In genomic region chr8:121850436-121850820, GRCm38 (mm10) we compare ENCODE assay signal across 8 mouse cellular contexts. TPM values are rescaled to one million over a fixed set of nuclear protein-coding genes. Genes with fewer than 3 reads are reported as not detected.
DNase-seq lines count a peak whose midpoint lies in the region; ATAC-seq and TF ChIP-seq lines count a peak whose summit lies in the region.

No protein-coding gene starts in this region.

- peaks cover 9% of the 10 kb centered on the region; the same call in 1 of the 2 replicates for H3K27me3 ChIP-seq in lung, embryonic 15.5 days
- H3K27me3 ChIP-seq in intestine, postnatal 0 days (replicated peaks; ENCODE audit: control insufficient read depth, insufficient read depth, low read length): no peaks in the 10 kb centered on the region
- H3K27me3 ChIP-seq in neural tube, embryonic 14.5 days (ENCODE audit: control insufficient read depth, insufficient read depth, low read length): no peaks in the 10 kb centered on the region

- peaks cover 21% of the 10 kb centered on the region for H3K4me1 ChIP-seq in lung, embryonic 15.5 days
- peaks cover 3% of the 10 kb centered on the region; the same call in 1 of the 2 replicates for H3K4me1 ChIP-seq in lung, adult 2 months (ENCODE audit: control insufficient read depth, insufficient read depth, low read length)
- H3K4me1 ChIP-seq in embryonic fibroblast, embryonic 13.5 days (ENCODE audit: control insufficient read depth, insufficient read depth, low read length): peaks cover 3% of the 10 kb centered on the region; the same call in 1 of the 2 replicates
- H3K4me1 ChIP-seq in intestine, postnatal 0 days (replicated peaks; ENCODE audit: control insufficient read depth, insufficient read depth, low read length): no peaks in the 10 kb centered on the region; the same call in 1 of the 2 replicates
- H3K4me1 ChIP-seq in neural tube, embryonic 14.5 days (ENCODE audit: control insufficient read depth, insufficient read depth, low read length): no peaks in the 10 kb centered on the region

- peak overlapping the region; percentile 56 for H3K4me2 ChIP-seq in lung, embryonic 15.5 days
- H3K4me2 ChIP-seq in intestine, postnatal 0 days (replicated peaks; ENCODE audit: low read depth): peak overlapping the region; percentile 61
- H3K4me2 ChIP-seq in neural tube, embryonic 14.5 days (ENCODE audit: low read depth, low read length): peak overlapping the region; percentile 44; the same call in 1 of the 2 replicates

- WGBS in lung, embryonic 15.5 days: 41% methylated on average over 12 of the region's 12 CpGs
- WGBS in lung, adult 2 months: 45% methylated on average over 12 of the region's 12 CpGs
- WGBS in intestine, postnatal 0 days: 45% methylated on average over 12 of the region's 12 CpGs
- 47% methylated on average over 12 of the region's 12 CpGs for WGBS in neural tube, embryonic 14.5 days

- peak overlapping the region; percentile 23; the same call in 1 of the 2 replicates for H3K4me3 ChIP-seq in lung, embryonic 15.5 days
- no peak overlapping the region for H3K4me3 ChIP-seq in lung, adult 2 months (replicated peaks; ENCODE audit: extremely low read depth, low read depth, low read length)
- no peak overlapping the region for H3K4me3 ChIP-seq in embryonic fibroblast, embryonic 13.5 days (ENCODE audit: insufficient read depth, low read length)
- no peak overlapping the region for H3K4me3 ChIP-seq in intestine, postnatal 0 days (ENCODE audit: low read depth, low read length)
- H3K4me3 ChIP-seq in neural tube, embryonic 14.5 days (ENCODE audit: low read depth, low read length): no peak overlapping the region

- no peaks in the 10 kb centered on the region for H3K9me3 ChIP-seq in lung, embryonic 15.5 days
- no peaks in the 10 kb centered on the region for H3K9me3 ChIP-seq in intestine, postnatal 0 days (ENCODE audit: control insufficient read depth)
- no peaks in the 10 kb centered on the region for H3K9me3 ChIP-seq in neural tube, embryonic 14.5 days (ENCODE audit: control insufficient read depth, low read length)

- no peak for DNase-seq in lung, adult 2 months
- DNase-seq in gastrocnemius, adult 18-20 months (ENCODE audit: low spot score): no peak
- no peak for DNase-seq in kidney, adult 8-10 months

- TF ChIP-seq CTCF in lung, adult 2 months (IDR thresholded peaks at IDR 0.05; ENCODE audit: insufficient read depth, low read length): no peak
- TF ChIP-seq CTCF in embryonic fibroblast, embryonic 13.5 days (IDR thresholded peaks at IDR 0.05; ENCODE audit: borderline replicate concordance, insufficient read depth, low read length): no peak
- TF ChIP-seq CTCF in intestine, postnatal 0 days (IDR thresholded peaks at IDR 0.05; ENCODE audit: low read depth): no peak

- peak overlapping the region; percentile 36; the same call in 1 of the 2 replicates for H3K9ac ChIP-seq in lung, embryonic 15.5 days
- H3K9ac ChIP-seq in intestine, postnatal 0 days (ENCODE audit: low read depth, low read length): peak overlapping the region; percentile 60; the same call in 1 of the 2 replicates
- H3K9ac ChIP-seq in neural tube, embryonic 14.5 days (replicated peaks; ENCODE audit: low read depth, low read length): no peak overlapping the region

- H3K36me3 ChIP-seq in lung, embryonic 15.5 days: no peaks in the 10 kb centered on the region
- no peaks in the 10 kb centered on the region for H3K36me3 ChIP-seq in intestine, postnatal 0 days (ENCODE audit: control insufficient read depth, insufficient read depth)
- no peaks in the 10 kb centered on the region for H3K36me3 ChIP-seq in neural tube, embryonic 14.5 days (ENCODE audit: control insufficient read depth, insufficient read depth, low read length)

- no peak for TF ChIP-seq POLR2A in lung, adult 2 months (IDR thresholded peaks at IDR 0.05; ENCODE audit: borderline replicate concordance, extremely low read depth, low read depth, low read length)
- TF ChIP-seq POLR2A in embryonic fibroblast, embryonic 13.5 days (IDR thresholded peaks at IDR 0.05; ENCODE audit: low read depth, low read length): no peak

- no peak overlapping the region for H3K27ac ChIP-seq in lung, embryonic 15.5 days
- H3K27ac ChIP-seq in embryonic fibroblast, embryonic 13.5 days (ENCODE audit: insufficient read depth, low read length): peak overlapping the region; percentile 85
- H3K27ac ChIP-seq in intestine, postnatal 0 days (ENCODE audit: low read depth, low read length): no peak overlapping the region
- H3K27ac ChIP-seq in neural tube, embryonic 14.5 days (ENCODE audit: low read depth, low read length): no peak overlapping the region

- ATAC-seq in lung, embryonic 15.5 days (ENCODE audit: borderline replicate concordance, extremely low read depth, low FRiP score, low TSS enrichment): no peak
- ATAC-seq in intestine, postnatal 0 days: no peak
- ATAC-seq in neural tube, embryonic 14.5 days (ENCODE audit: low read depth): no peak
- ATAC-seq in inflammation-experienced regulatory T-cells, adult 6 months: no peak

RNA-seq across cellular contexts. Expression of gene Klhdc4, which starts 21.1 kb away (rescaled TPM):
- 39.4 and 41.8 TPM in 2 replicates for polyA plus RNA-seq in lung, embryonic 15.5 days (2015; fragmentation: Nextera tagmentation; extraction: Ambion mirVana)
- polyA plus RNA-seq in lung, adult 2 months (2012; rRNA removed): 32.9 and 36.1 TPM in 2 replicates
- 21.1 and 26.4 TPM in 2 replicates for polyA plus RNA-seq in embryonic fibroblast, embryonic 13.5 days (2011; ENCODE audit: insufficient read length, low read depth, missing spikeins)
- 10.7 and 12.1 TPM in 2 replicates for polyA plus RNA-seq in intestine, postnatal 0 days (2015; fragmentation: Nextera tagmentation; extraction: Ambion mirVana)
- polyA plus RNA-seq in neural tube, embryonic 14.5 days (2014; fragmentation: Nextera tagmentation; extraction: Ambion mirVana): 43.7 and 46.2 TPM in 2 replicates
- 10 to 100 TPM in 1 of 2 experiments, 1 to 10 TPM in 1; 9.4 to 10.7 TPM for total RNA-seq in gastrocnemius, adult 18-20 months (2021)
- polyA plus RNA-seq in inflammation-experienced regulatory T-cells, adult 6 months (2017; shearing (Covaris generic)): 10 to 100 TPM; 22.0 to 30.4 (median 28.2) TPM

RNA-seq across cellular contexts. Expression of gene Slc7a5, which starts 57.1 kb away (rescaled TPM):
- polyA plus RNA-seq in lung, embryonic 15.5 days (2015; fragmentation: Nextera tagmentation; extraction: Ambion mirVana): 14.8 and 15.5 TPM in 2 replicates
- polyA plus RNA-seq in lung, adult 2 months (2012; rRNA removed): 11.4 and 12.1 TPM in 2 replicates
- 125 and 185 TPM in 2 replicates for polyA plus RNA-seq in embryonic fibroblast, embryonic 13.5 days (2011; ENCODE audit: insufficient read length, low read depth, missing spikeins)
- 4.7 and 6.1 TPM in 2 replicates for polyA plus RNA-seq in intestine, postnatal 0 days (2015; fragmentation: Nextera tagmentation; extraction: Ambion mirVana)
- polyA plus RNA-seq in neural tube, embryonic 14.5 days (2014; fragmentation: Nextera tagmentation; extraction: Ambion mirVana): 38.1 and 50.7 TPM in 2 replicates
- total RNA-seq in gastrocnemius, adult 18-20 months (2021): 1 to 10 TPM; 1.0 to 1.4 TPM
- 1 to 10 TPM; 2.5 to 4.4 (median 2.6) TPM for polyA plus RNA-seq in inflammation-experienced regulatory T-cells, adult 6 months (2017; shearing (Covaris generic))
